Mouse (Mus musculus) forebrain, embryonic 12.5 days (tissue): ENCODE data around the gene AW822073. TPM values are rescaled to one million over a fixed set of nuclear protein-coding genes. Genes with fewer than 3 reads are reported as not detected.
"Not testable (repeated sequence)": the region's sequence is repeated elsewhere in the genome, so short reads cannot be mapped to it uniquely, and the experiment has no call there.

Experiments used
- ATAC-seq: fragments of 200-750 bp; cut with Nextera tagmentation; 2 replicates; pipeline ENCODE4 v1.8.0; 2017; ENCODE audit warnings: moderate TSS enrichment; ENCODE audit not compliant: low FRiP score
- H3K27ac ChIP-seq: fragments of 300-500 bp; sonication (generic); 2 replicates; pipeline ENCODE4 v1.5.1; 2016; ENCODE audit warnings: mild to moderate bottlenecking
- H3K27me3 ChIP-seq: fragments of 300-500 bp; sonication (generic); 2 replicates; pipeline ENCODE4 v1.6.1; 2016; ENCODE audit warnings: mild to moderate bottlenecking
- H3K36me3 ChIP-seq: fragments of 300-500 bp; sonication (generic); replicated peaks from 2 replicates; pipeline ENCODE4 v1.6.1; 2016; ENCODE audit warnings: mild to moderate bottlenecking
- H3K4me1 ChIP-seq: fragments of 300-500 bp; sonication (generic); 2 replicates; pipeline ENCODE4 v1.6.1; 2016
- H3K4me2 ChIP-seq: fragments of 300-500 bp; sonication (generic); 2 replicates; pipeline ENCODE4 v1.6.1; 2016; ENCODE audit warnings: mild to moderate bottlenecking, moderate library complexity
- H3K4me3 ChIP-seq: fragments of 300-500 bp; sonication (generic); replicated peaks from 2 replicates; pipeline ENCODE4 v1.5.1; 2016; ENCODE audit warnings: mild to moderate bottlenecking
- H3K9ac ChIP-seq: fragments of 300-500 bp; sonication (generic); 2 replicates; pipeline ENCODE4 v1.6.1; 2016; ENCODE audit warnings: mild to moderate bottlenecking
- H3K9me3 ChIP-seq: fragments of 300-500 bp; sonication (generic); 2 replicates; pipeline ENCODE4 v1.6.1; 2016
- WGBS: fragments of 180-500 bp; shearing (Covaris S2); methylation state at CpG from one replicate; pipeline ENCODE4 v1.1.7; 2016; 5-methylcytosine and 5-hydroxymethylcytosine counted together
- polyA plus RNA-seq: library from polyadenylated mRNA; unstranded; fragments of >200 nt; fragmentation: Nextera tagmentation; extraction: Ambion mirVana; gene quantifications from 2 replicates; pipeline ENCODE4 v1.2.1, GENCODE M21; 2016

AW822073 gene
- polyA plus RNA-seq, result not detected in 2 replicates

DNA sequence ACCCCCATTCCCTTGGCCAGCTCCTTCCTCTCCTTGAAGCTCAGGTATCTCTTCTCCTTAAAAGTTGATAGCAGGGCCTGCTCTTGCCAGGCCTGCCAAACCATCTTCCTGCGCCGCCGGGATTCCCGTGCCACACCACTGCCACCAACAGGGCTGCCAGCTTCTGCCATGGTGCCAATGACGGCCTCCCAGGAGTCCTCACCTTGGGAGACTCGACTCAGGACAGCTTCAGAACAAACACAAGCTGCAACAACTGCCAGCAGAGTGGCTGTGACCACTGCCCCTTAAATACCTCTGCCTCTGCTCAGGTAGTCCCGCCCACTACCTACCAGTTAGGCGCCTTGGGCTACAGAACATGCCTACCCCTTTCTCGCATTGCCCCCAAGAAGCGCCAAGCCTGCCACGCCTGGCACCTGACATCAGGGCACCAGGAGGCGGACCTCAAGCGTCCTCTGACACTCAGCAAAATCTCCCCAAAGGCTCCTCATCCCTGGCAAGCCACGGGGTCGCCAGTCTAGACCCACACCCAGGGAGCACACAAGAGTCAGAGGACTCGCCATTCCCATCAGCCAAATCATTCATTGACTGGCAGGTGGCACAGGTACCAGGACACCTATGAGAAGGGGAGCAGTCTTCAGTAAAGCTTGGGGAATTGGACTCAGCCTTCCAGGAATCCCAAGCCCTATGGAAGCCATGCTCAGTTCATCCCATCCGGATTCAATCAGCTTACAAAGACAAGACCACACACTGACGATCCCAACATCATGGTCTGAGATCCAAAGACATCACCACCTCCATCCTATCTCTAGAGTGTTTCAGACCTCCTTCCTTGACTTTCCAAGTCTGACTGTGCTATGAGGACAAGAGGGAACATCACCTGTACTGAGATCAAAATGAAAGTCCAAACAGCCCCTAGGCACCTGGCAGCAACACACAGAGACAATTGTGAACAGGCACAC is at the start of gene AW822073:
Gene AW822073 (minus strand): TSS at position 104 of the 959 bp plus-strand sequence.
- not testable (repeated sequence) for H3K9ac ChIP-seq, H3K4me2 ChIP-seq, H3K36me3 ChIP-seq, ATAC-seq, H3K4me3 ChIP-seq, H3K4me1 ChIP-seq, H3K27me3 ChIP-seq, H3K9me3 ChIP-seq, H3K27ac ChIP-seq
- WGBS, result 88% methylated on average over 18 of the region's 18 CpGs

DNA sequence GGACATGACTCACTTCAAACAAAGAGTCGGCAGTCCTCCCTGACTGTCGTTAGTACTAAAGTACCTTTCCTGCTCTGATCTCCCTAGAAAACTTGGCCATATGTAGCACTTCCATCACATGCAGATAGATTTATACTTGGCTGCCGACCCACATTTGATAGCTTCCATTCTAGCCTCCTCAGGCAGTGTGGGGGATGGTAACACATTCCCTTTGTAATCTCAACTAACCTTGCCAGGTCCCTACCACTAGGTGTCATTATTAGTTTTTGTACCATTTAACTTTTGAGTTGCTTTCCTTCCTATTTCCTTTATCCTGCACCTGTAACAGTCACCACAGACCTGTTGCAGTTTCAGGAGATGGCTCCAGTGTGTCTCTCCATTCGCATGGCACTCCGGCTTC is 33.7 kb upstream of the AW822073 start:
- no peak overlapping the region for H3K4me2 ChIP-seq
- H3K9ac ChIP-seq, result no peak overlapping the region
- 83% methylated on average over 5 of the region's 5 CpGs for WGBS
- H3K4me1 ChIP-seq, result peaks cover 15% of the 10 kb centered on the region
- peaks cover 30% of the 10 kb centered on the region for H3K36me3 ChIP-seq
- no peaks in the 10 kb centered on the region for H3K9me3 ChIP-seq
- no peak overlapping the region for H3K4me3 ChIP-seq
- ATAC-seq, result no peak
- H3K27ac ChIP-seq, result no peak overlapping the region
- H3K27me3 ChIP-seq, result no peaks in the 10 kb centered on the region

DNA sequence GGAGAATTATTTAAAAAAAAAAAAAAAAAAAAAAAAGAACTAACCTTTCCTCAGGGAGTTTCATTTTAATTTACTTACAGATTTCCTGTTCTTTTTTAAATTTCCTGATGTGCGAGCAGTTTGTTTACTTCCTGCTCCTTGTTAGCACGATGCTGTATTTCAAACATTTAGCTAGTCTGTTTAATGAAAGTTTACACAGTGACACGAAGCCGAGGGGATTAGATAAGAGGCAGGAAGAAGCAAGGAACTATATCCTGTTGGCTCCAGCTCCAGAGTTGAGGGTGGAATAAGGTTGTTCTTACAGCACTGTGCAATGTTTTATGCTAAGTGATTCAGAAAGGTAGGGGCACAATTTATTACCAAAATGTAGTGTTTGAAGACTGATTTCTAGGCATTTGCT is 31.2 kb upstream of the AW822073 start:
- Histone ChIP-seq H3K9me3 (no peaks in the 10 kb centered on the region), H3K4me3 (peak overlapping the region; percentile 74)
- WGBS, result 9% methylated on average over 4 of the region's 4 CpGs

DNA sequence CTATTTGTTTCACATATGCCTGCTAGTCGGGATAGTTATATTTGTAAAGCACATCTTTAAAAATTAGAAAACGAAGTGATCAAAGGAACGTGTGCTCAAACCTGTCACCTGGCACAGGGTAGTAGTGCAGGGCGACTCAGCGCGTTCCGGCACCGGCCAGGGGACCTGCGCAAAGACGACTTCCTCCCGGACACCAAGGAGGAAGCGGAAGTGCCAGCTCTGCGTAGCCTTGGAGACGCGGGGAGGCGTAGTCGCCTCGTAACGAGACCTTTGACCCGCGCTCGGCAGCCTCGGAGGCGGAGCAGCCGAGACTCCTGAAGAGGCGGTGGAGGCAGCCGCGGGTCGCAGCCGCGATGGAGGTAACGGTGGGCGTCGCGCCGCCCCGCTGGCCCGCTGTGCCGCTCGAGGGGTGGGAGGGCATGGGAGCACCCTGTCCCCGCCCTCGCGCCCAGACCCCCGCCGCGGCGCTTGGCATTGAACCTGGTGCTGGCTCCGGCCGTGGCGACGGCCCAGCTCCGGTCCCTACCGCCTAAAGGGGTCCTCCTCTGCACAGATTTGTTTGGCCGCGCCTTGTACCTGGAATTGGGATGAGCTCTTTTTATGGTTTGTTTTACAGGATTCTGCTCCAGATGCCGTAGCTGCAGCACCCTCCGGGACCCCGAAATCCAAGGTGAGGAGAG is 30.6 kb upstream of the AW822073 start, which contains the start of gene Gcc2:
Gene Gcc2 (plus strand): TSS at position 285 of the 680 bp plus-strand sequence.
- under 1% methylated on average over 44 of the region's 58 CpGs for WGBS
- H3K27ac ChIP-seq, result peak within 1 kb of the TSS; percentile 75

More for the DNA sequence above, 31.2 kb upstream of the AW822073 start:
- Histone ChIP-seq H3K27me3 (no peaks in the 10 kb centered on the region), H3K27ac (no peak overlapping the region), H3K9ac (peak overlapping the region; percentile 75; the same call in 1 of the 2 replicates), H3K36me3 (peaks cover 17% of the 10 kb centered on the region), H3K4me1 (peaks cover 15% of the 10 kb centered on the region), H3K4me2 (peak overlapping the region; percentile 57)
- ATAC-seq, result no peak

DNA sequence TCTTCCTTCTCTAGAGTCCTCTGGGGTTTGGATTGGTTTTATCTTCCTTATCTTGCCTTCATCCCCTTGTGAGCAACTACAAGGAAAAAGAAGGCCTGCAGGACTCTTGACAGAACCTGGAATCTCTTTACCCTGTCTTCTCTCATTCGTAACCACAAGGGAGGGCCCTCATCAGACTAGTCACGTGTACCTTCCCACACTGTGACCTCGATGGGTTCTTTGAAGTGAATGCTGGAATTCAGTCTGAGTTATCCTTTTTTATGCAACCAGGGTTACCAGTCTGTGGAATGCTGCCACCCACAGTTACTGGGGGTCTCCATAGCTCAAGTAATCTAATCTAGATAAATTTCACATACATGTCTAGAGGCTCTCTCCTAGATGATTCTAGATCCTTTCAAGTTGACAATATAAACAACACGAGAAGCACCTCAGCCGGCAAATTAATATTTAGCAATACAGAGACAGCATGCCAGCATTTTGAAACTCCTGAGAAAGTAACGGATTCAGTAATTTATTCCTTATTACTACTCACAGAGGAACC is 30.0 kb upstream of the AW822073 start:
- peaks cover 15% of the 10 kb centered on the region for H3K4me1 ChIP-seq
- H3K27ac ChIP-seq, result no peak overlapping the region
- peak; percentile 24; the same call in 1 of the 2 replicates for ATAC-seq
- H3K9ac ChIP-seq, result peak overlapping the region; percentile 75; the same call in 1 of the 2 replicates
- H3K27me3 ChIP-seq, result no peaks in the 10 kb centered on the region
- peaks cover 12% of the 10 kb centered on the region for H3K36me3 ChIP-seq
- H3K4me3 ChIP-seq, result peak overlapping the region; percentile 74
- H3K9me3 ChIP-seq, result no peaks in the 10 kb centered on the region
- 40% methylated on average over 6 of the region's 6 CpGs for WGBS
- peak overlapping the region; percentile 57 for H3K4me2 ChIP-seq

More for the DNA sequence above, 30.6 kb upstream of the AW822073 start, which contains the start of gene Gcc2:
- peaks cover 17% of the 10 kb centered on the region for H3K36me3 ChIP-seq
- H3K4me1 ChIP-seq, result peaks cover 15% of the 10 kb centered on the region
- H3K27me3 ChIP-seq, result no peaks in the 10 kb centered on the region
- H3K4me2 ChIP-seq, result peak within 1 kb of the TSS; percentile 57
- no peaks in the 10 kb centered on the region for H3K9me3 ChIP-seq
- H3K9ac ChIP-seq, result peak within 1 kb of the TSS; percentile 75
- H3K4me3 ChIP-seq, result peak within 1 kb of the TSS; percentile 74
- peak; percentile 97 for ATAC-seq

DNA sequence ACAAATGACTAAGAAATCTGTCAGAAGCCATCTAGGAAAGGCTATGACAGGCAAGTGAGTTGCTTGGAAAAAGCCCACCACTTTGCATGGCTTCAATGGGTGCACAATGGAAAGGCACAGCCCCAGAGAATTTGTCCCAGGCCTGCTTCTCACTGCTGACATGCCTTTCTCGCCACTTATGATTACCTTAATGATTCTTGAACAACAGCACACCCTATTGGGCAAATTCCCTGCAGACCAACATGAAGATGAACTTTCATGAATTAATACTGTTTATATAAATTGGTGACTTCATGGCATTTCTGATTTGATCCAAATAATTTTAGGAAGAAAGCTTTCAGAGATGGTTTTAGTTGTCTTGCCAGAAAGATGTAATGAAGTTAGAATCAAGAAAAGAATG is 24.8 kb upstream of the AW822073 start:
- H3K36me3 ChIP-seq, result no peaks in the 10 kb centered on the region
- ATAC-seq, result no peak
- H3K9ac ChIP-seq, result no peak overlapping the region
- no peak overlapping the region for H3K27ac ChIP-seq
- H3K4me3 ChIP-seq, result no peak overlapping the region
- no peaks in the 10 kb centered on the region for H3K9me3 ChIP-seq
- no peak overlapping the region for H3K4me2 ChIP-seq
- H3K4me1 ChIP-seq, result peaks cover under 1% of the 10 kb centered on the region
- H3K27me3 ChIP-seq, result no peaks in the 10 kb centered on the region
- WGBS, result 22% methylated on average over 1 of the region's 1 CpGs

DNA sequence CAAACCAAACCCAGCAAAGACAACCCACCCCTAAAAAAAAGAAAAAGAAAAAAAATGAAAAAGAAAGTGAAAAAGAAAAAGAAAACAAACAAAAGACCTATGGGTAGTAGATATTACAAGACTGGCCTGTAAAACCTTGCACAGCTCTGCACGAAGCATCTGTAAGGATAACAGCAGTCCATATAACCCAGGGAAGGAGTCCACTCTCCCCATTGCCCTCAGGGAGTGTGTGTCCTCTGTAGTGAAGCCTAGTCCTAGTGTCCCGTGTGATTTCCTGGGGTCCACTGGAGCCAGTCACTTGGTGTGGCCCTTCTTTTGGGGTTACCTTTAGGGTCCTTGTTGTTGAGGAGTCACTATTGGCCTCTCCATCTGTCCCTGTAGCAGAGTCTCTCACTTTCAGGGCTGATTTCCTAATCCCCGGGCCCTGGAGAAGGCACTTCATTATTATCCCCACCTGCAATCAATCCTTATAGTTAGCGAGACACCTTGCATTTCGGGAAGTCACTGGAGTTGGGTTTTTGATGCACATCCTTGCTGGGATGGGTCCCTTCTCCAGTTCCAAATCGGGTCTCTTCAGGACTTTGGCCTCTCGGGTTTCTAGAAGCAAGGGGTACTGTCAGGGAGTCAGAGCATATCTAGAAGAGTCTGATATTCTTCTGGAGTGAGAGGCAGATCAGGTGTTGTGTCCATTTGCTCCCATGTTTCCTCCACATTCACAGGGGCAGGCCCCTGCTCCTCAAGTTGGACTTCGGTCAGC is 14.4 kb upstream of the AW822073 start:
- H3K4me3 ChIP-seq, H3K4me1 ChIP-seq, H3K4me2 ChIP-seq, H3K9me3 ChIP-seq, H3K27ac ChIP-seq, H3K36me3 ChIP-seq, H3K27me3 ChIP-seq, H3K9ac ChIP-seq: not testable (repeated sequence)
- ATAC-seq, result peak; percentile 91
- WGBS, result 82% methylated on average over 8 of the region's 8 CpGs

DNA sequence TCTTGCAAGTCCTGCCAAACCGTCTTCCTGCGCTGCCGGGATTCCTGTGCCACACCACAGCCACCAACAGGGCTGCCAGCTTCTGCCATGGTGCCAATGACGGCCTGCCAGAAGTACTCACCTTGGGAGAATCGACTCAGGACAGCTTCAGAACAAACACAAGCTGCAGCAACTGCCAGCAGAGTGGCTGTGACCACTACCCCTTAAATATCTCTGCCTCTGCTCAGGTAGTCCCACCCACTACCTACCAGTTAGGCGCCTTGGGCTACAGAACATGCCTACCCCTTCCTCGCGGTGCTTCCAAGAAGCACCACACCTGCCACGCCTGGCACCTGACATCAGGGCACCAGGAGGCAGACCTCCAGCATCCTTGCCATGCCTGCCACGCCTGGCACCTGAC is 11.9 kb upstream of the AW822073 start, which contains the start of gene Gm4981:
Gene Gm4981 (minus strand): TSS at position 89 of the 400 bp plus-strand sequence.
- no peak for ATAC-seq
- Histone ChIP-seq H3K9me3 (peaks cover 17% of the 10 kb centered on the region), H3K36me3 (no peaks in the 10 kb centered on the region)

DNA sequence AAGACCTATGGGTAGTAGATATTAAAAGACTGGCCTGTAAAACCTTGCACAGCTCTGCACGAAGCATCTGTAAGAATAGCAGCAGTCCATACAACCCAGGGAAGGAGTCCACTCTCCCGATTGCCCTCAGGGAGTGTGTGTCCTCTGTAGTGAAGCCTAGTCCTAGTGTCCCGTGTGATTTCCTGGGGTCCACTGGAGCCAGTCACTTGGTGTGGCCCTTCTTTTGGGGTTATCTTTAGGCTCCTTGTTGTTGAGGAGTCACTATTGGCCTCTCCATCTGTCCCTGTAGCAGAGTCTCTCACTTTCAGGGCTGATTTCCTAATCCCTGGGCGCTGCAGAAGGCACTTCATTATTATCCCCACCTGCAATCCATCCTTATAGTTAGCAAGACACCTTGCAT is 10.3 kb upstream of the AW822073 start:
- H3K9ac ChIP-seq, ATAC-seq, H3K4me2 ChIP-seq, H3K4me1 ChIP-seq, H3K27ac ChIP-seq, H3K4me3 ChIP-seq, H3K36me3 ChIP-seq, H3K27me3 ChIP-seq: not testable (repeated sequence)
- peaks cover 21% of the 10 kb centered on the region for H3K9me3 ChIP-seq
- 89% methylated on average over 4 of the region's 4 CpGs for WGBS

More for the DNA sequence above, 11.9 kb upstream of the AW822073 start, which contains the start of gene Gm4981:
- no peak within 1 kb of the TSS for H3K4me2 ChIP-seq
- no peak within 1 kb of the TSS for H3K4me3 ChIP-seq
- H3K27me3 ChIP-seq, result no peaks in the 10 kb centered on the region
- H3K4me1 ChIP-seq, result no peaks in the 10 kb centered on the region
- no peak within 1 kb of the TSS for H3K9ac ChIP-seq
- no peak within 1 kb of the TSS for H3K27ac ChIP-seq
- 90% methylated on average over 10 of the region's 10 CpGs for WGBS

DNA sequence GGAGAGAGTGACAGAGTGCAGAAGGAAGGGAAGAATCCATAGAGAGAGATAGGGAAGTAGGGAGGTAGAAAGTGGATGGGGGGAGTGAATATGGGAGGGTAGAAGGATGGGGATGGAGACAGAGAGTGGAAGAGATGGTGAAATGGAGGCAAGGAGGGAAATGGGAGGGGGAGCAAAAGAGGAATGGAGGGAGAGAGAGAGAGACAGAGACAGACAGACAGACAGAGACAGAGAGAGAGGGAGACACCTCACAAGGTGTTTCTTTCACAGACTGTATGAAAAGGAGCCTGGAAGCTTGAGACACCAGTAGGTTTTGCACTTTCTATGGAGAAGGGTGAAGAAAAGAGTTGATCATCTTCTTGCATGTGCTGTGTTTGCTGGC is 9.0 kb upstream of the AW822073 start:
- H3K27ac ChIP-seq, H3K9ac ChIP-seq, H3K4me2 ChIP-seq, H3K4me3 ChIP-seq, H3K36me3 ChIP-seq, H3K27me3 ChIP-seq, H3K4me1 ChIP-seq: not testable (repeated sequence)
- H3K9me3 ChIP-seq, result peaks cover 18% of the 10 kb centered on the region
- peak; percentile 1 for ATAC-seq

DNA sequence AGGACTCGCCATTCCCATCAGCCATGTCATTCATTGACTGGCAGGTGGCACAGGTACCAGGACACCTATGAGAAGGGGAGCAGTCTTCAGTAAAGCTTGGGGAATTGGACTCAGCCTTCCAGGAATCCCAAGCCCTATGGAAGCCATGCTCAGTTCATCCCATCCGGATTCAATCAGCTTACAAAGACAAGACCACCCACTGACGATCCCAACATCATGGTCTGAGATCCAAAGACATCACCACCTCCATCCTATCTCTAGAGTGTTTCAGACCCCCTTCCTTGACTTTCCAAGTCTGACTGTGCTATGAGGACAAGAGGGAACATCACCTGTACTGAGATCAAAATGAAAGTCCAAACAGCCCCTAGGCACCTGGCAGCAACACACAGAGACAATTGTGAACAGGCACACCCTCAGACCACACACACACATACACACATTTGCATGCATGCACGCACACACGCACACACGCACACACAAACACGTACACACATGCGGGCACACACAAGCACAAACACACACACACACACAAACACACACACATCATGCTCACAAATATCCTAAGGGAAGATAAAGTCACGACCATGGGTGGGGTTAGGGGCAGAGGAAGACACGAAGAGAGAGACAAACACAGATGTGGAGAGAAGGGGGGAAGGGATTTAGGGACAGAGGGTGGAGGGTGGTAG is 8.5 kb upstream of the AW822073 start:
- H3K9me3 ChIP-seq, result peaks cover 18% of the 10 kb centered on the region
- not testable (repeated sequence) for H3K36me3 ChIP-seq, H3K4me3 ChIP-seq, H3K27me3 ChIP-seq, H3K4me2 ChIP-seq, H3K9ac ChIP-seq, H3K4me1 ChIP-seq, H3K27ac ChIP-seq
- ATAC-seq, result peak; percentile 51
- 76% methylated on average over 10 of the region's 10 CpGs for WGBS
